Mouse (Mus musculus) heart, postnatal 14 days (tissue): ENCODE measurements at regions not wholly inside any gene's neighbourhood (a gene's known extent, or its start where the extent isn't known, plus 50 kb on each side); places are given as distances from the start of the nearest gene placed in this dataset.
"Not testable (repeated sequence)": the region's sequence is repeated elsewhere in the genome, so short reads cannot be mapped to it uniquely, and the experiment has no call there.

Experiments
- DNase-seq, 2 experiments: peaks; one replicate each; pipeline ENCODE4 v3.0.0; 2021 to 2022
- intact Hi-C: fragments of 180-260 bp; cut with DNase I; formaldehyde crosslinking; loops from one replicate; pipeline ENCODE4 v1.15.1; 2025

DNA sequence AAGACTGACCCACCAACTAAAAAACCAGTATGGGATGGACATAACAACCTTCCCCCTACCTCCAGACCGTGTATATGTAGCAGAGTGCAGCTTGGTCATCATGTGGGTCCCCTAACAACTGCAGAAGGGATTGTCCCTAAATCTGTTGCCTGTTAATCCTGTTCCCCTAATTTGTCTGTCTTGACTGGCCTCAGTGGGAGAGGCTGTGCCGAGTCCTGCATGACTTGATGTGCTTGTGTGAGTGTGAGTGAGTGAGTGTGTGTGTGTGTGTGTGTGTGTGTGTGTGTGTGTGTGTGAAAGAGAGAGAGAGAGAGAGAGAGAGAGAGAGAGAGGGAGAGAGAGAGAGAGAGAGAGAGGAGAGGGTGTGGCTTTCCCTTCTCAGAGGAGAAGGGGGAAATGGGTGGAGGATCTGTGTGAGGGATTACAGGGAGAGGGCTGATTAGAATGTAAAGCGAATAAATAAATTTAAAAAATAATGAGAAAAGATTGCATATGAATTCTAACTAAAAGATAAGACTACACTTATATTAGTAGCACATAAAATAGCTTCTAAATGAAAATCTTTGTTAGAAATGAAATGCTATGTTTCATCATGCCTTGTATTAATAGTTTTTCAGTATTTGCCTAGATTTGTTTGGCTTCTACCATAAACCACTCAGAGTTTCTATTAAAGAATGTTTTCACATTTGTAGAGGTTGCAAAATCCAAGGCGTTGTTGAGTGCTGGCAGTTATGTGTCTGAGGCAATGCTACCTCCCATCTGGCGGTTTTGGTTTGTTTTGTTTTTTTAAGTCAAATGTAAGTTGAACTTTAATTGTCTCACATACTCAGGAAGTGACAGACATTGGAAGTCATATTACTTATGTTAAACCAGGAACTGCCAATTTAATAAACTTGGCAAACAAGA, 740.9 kb downstream of the Abca13 start:
- intact Hi-C loops = no loop called here
- DNase-seq = no peak

- no peak for DNase-seq
- intact Hi-C loops = no loop called here
Measured at GRCm38 (mm10) chr11:9962696-9963202, 771.0 kb downstream of the Abca13 start.

GRCm38 (mm10) chr11:9982974-9983373, 791.2 kb downstream of the Abca13 start:
- intact Hi-C loops = no loop called here
- no peak for DNase-seq

GRCm38 (mm10) chr11:9994601-9995166, 802.9 kb downstream of the Abca13 start:
- intact Hi-C loops = no loop called here
- DNase-seq = peak in 1 of 2 experiments; percentile 12

- intact Hi-C loops = no loop called here
- DNase-seq = no peak
Measured at GRCm38 (mm10) chr11:9995356-9995755, 803.6 kb downstream of the Abca13 start.

- intact Hi-C loops = no loop called here
- DNase-seq = no peak
Measured at GRCm38 (mm10) chr11:9997532-9998138, 805.9 kb downstream of the Abca13 start.

DNA sequence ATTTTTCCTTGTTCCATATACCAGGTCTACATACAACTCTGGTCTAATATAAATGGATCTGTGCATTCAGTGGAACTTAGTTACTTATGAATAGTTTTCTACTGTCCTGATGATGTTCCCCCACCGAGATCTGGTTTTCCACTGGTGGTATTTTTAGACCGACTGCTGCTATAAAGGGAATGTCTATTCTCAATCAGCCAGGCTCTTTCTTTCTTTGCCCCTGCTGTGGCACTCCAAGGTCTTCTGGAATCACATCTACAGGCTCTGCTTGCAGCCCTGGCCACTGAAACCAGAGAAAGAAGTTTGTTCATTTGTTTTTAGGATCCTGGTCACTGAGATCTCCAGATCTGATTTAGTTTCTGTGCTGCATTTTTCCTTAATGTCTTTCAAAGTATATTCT, 810.4 kb downstream of the Abca13 start:
- intact Hi-C loops = no loop called here
- peak in 1 of 2 experiments; percentile 5 for DNase-seq

DNA sequence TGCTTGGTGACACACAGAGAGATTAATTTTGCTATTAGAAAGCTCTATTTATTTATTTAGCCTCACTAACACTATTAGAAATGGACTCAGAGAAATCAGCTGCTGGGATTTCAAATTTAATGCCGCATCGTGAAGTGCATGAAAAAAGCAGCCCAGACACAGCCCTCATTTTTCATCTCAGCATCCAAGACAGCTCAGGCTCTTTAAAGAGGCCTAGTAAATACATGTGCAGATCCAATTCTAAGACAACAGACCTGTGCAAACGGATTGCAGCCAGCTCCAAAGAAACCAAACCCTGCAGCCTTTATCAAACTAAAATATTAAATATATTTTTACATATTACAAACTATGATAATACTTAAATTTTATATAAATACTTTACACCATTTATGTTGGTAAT, 815.1 kb downstream of the Abca13 start:
- intact Hi-C loops = no loop called here
- DNase-seq = no peak

DNA sequence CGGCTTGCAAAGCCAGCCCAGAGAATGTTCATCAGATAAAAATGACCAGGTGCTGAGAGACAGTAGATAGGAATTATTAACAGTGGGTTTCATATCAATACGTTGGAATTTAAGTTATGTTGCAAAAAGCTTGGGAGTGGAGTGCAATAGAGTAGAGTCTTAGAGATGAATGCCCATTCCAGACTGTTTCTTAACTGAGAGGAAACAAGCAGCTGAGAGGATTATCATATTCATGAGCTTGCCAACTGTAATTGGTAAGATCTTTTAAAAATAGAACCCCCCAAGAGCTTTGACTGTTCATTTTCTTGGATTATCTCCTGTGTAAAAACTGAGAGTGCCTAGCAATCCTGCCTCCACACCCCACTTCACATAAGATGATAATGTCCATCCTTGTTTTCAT, 854.9 kb downstream of the Abca13 start:
- DNase-seq = no peak
- intact Hi-C loops = no loop called here

DNA sequence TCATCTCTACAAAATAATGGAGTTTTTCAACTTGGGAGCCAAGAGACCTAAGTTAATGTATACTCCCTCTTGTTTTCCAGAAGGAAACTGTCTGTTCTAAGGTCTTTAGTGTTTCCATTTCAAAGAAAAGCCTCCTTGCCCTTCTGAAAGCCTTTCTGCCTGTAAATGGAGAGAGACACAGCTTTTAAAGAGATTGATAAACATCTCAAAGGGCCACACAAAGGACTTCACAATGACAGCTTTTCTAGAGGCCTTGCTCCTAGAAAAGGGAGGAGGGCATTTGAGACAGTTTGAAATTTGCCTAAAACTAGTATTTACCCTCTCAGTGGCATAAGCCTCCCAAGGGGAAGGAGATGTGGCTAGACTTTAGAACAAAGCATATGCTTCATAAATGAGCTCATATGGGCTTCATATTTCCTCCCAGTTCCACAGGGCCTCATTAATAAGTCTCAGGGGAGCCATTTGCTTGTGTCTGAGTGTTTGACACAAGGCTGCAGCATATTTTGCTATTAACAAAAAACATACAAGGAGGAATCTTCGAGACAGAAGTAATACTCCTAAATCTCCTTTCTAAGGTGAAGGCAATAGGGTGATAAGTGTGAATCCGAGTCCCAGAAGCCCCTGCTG, 860.0 kb downstream of the Abca13 start:
- intact Hi-C loops = no loop called here
- no peak for DNase-seq

DNA sequence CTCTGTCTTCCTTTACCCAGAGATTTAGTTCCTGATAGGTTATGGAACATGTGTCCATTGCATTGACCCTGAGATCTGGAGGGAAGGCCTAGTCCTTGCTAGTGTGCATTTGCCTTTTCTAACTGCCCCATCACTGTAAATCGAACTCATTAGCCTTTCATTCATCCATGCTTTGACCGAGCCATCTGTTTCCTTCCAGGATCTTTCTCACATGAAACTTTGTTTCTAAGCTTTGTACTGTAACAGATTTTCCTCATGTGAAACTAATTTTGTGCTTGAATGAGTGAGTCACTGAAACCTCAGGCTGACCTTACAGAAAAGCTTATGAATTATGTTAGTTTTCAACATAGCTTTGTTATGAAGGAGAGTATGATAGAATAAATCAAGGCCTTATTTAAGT, 880.1 kb downstream of the Abca13 start:
- DNase-seq = no peak
- intact Hi-C loops = no loop called here

- DNase-seq = no peak
- intact Hi-C loops = no loop called here
Measured at GRCm38 (mm10) chr11:10087939-10088338, 896.2 kb downstream of the Abca13 start.

GRCm38 (mm10) chr11:10102314-10102713, 910.6 kb downstream of the Abca13 start:
- intact Hi-C loops, DNase-seq: not testable (repeated sequence)

- no peak for DNase-seq
- intact Hi-C loops = no loop called here
Measured at GRCm38 (mm10) chr11:10105077-10105476, 913.3 kb downstream of the Abca13 start.

GRCm38 (mm10) chr11:10142161-10142560, 950.4 kb downstream of the Abca13 start:
- DNase-seq = no peak
- intact Hi-C loops = no loop called here

DNA sequence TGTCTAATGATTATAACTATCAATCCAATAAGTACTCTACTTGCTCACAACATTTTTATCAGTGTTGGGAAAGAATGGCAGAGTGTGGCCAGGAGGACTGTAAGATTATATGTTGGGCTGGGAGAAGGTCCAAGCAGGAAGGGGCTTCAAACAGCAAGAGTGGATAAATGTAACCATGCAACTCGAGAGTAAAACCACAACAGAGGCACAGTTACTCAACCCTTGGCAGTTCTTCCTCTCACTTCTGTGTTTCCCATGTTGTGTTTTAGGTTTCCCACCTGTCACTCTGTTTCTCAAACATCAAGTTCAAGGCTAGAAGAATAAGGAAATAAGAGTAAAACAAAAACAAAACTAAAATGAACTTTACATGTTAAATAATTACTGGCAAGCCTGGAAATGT, 957.4 kb downstream of the Abca13 start:
- DNase-seq = no peak
- intact Hi-C loops = no loop called here

- intact Hi-C loops = no loop called here
- no peak for DNase-seq
Measured at GRCm38 (mm10) chr11:10153836-10154235, 960.2 kb upstream of the Vwc2 start.

- intact Hi-C loops = no loop called here
- no peak for DNase-seq
Measured at GRCm38 (mm10) chr11:10193738-10194137, 920.3 kb upstream of the Vwc2 start.

DNA sequence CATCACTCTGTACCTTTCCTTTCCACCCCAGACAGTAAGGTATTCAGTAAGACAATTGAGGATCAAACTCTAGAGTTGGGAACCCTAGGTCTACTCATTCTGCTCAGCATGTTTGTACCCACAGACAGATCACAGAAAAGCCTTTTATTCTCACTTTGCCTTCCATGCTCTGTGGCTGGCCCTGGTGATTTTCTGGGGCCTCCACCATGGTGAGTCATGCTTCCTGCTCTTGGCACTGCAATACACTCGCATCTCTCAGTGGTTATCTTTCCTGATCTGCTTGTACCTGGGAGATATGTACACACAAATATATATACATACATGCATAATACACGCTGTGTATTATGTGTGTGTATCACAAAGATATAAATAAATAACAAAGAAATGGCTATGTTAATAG, 919.2 kb upstream of the Vwc2 start:
- intact Hi-C loops = no loop called here
- no peak for DNase-seq

GRCm38 (mm10) chr11:10201021-10201420, 913.0 kb upstream of the Vwc2 start:
- intact Hi-C loops = no loop called here
- no peak for DNase-seq

GRCm38 (mm10) chr11:10205257-10205656, 908.8 kb upstream of the Vwc2 start:
- DNase-seq = no peak
- intact Hi-C loops = no loop called here
